Mouse (Mus musculus) embryo, embryonic 9.5 days (tissue): ENCODE data around the gene Rhox2e.
"Not testable (repeated sequence)": the region's sequence is repeated elsewhere in the genome, so short reads cannot be mapped to it uniquely, and the experiment has no call there.

Source experiments
- DNase-seq: peaks from one replicate; pipeline ENCODE4 v3.0.0-alpha.2; 2017; ENCODE audit errors: extremely low spot score

Gene Rhox2e

DNA sequence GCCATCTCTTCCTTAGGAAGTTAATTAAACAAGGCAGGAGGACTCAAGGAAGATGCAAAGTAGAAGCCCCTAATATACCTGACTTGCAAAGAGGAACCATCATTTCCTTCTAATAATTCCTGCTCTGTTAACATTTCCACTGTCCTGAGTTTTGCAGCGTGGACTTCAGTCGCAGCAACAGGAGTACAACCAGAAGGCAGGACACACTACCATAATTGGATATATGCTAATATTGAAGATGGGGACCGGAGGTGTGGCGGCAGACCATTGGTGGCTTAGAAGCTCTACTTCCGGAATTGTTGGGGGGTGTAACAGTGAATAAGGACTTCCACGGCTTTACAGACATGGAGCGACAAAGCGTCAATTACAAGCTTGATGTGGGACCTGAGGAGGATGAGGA is at the start of gene Rhox2e:
Rhox2e (plus strand) TSS at position 301 of the 400 bp plus-strand sequence.
- DNase-seq = not testable (repeated sequence)

DNA sequence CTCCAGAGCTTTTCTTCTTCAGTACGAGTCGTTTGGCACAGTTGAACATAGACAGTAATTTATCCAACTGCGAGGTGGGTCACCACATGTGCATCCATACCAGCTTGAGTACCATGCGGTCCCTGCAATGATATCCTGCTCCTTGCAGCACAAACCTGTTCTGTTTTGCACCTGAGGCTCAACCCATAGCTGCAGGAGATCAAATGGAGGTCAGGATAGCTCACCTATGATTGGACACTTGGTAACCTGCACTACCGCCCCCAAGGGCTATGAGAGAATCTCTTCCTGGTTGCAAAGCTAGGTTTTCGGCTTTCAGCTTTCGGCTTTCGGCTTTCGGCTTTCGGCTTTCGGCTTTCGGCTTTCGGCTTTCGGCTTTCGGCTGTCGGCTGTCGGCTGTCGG is 16.2 kb upstream of the Rhox2e start, which contains the start of gene Rhox4d:
Rhox4d (plus strand) TSS at position 301 of the 400 bp plus-strand sequence.
- DNase-seq = not testable (repeated sequence)

DNA sequence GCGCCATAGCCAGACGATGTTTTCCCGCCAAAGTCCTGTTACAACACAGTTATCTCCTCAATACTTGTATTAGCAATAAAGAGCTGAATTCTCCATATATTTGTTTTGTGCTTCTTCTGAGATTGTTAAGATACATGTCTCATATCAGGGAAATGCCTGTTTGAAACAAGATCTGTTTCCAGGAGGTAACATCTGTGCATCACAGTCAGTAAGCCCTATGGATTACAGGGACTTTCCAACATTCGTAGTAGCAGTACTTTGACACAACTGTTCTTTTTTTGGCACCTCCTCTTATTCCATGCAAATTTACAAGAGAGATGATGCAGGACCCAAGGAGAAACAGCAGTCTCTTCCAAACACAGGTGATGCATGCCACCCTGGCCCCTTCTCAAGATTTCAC is 11.5 kb downstream of the Rhox2e start, which contains the start of gene Rhox3e:
Rhox3e (plus strand) TSS at position 301 of the 400 bp plus-strand sequence.
- DNase-seq = not testable (repeated sequence)

DNA sequence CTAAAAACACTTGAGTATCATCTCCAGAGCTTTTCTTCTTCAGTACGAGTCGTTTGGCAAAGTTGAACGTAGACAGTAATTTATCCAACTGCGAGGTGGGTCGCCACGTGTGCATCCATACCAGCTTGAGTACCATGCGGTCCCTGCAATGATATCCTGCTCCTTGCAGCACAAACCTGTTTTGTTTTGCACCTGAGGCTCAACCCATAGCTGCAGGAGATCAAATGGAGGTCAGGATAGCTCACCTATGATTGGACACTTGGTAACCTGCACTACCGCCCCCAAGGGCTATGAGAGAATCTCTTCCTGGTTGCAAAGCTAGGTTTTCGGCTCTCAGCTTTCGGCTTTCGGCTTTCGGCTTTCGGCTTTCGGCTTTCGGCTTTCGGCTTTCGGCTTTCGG is 26.9 kb downstream of the Rhox2e start, which contains the start of gene Rhox4e:
Rhox4e (plus strand) TSS at position 301 of the 400 bp plus-strand sequence.
- not testable (repeated sequence) for DNase-seq

DNA sequence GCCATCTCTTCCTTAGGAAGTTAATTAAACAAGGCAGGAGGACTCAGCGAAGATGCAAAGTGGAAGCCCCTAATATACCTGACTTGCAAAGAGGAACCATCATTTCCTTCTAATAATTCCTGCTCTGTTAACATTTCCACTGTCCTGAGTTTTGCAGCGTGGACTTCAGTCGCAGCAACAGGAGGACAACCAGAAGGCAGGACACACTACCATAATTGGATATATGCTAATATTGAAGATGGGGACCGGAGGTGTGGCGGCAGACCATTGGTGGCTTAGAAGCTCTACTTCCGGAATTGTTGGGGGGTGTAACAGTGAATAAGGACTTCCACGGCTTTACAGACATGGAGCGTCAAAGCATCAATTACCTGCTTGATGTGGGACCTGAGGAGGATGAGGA is 40.9 kb downstream of the Rhox2e start, which contains the start of gene Rhox2f:
Rhox2f (plus strand) TSS at position 301 of the 400 bp plus-strand sequence.
- not testable (repeated sequence) for DNase-seq

DNA sequence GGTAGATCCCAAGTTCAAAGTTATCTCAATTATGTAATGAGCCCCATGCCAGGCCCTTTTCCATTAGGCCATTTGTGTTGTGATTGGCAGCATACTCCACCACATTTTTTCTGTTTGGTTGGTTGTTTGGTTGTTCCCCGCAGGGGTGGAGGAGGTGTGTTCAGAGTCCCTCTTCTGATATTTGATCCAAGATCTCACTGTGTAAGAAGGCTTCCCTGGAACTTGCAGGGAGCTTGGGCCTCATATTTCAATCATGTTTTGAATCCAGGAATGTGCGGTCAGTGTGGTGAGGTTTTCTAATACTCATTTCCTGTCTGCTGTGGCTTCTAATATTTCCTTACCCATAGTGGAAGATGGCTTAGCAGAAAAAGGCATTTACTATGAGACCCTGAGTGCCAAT is 42.4 kb downstream of the Rhox2e start:
- DNase-seq = not testable (repeated sequence)

DNA sequence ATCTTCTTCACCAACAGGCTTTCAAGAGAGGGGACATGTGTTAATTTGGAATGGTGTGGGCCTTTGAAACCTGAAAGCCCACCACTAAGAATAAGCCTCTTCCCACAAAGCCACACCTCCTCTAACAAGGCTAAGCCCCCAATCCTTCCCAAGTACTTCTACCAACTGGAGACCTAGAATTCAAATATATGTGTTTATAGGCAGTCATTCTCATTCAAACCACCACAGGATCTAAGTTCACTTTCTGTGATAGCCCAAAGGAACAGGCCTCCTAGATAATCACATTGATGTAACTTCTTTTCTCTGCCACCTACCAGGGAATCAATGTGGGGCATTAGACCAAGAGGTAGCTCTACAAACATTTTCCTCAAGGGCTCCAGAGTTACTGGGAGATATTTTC is 50.4 kb downstream of the Rhox2e start, which contains the start of gene Rhox3f:
Rhox3f (plus strand) TSS at position 301 of the 400 bp plus-strand sequence.
- DNase-seq = not testable (repeated sequence)
